Mouse (Mus musculus): ENCODE data around the gene Sucla2.
"Not testable (repeated sequence)": the region's sequence is repeated elsewhere in the genome, so short reads cannot be mapped to it uniquely, and the experiment has no call there.

DNA sequence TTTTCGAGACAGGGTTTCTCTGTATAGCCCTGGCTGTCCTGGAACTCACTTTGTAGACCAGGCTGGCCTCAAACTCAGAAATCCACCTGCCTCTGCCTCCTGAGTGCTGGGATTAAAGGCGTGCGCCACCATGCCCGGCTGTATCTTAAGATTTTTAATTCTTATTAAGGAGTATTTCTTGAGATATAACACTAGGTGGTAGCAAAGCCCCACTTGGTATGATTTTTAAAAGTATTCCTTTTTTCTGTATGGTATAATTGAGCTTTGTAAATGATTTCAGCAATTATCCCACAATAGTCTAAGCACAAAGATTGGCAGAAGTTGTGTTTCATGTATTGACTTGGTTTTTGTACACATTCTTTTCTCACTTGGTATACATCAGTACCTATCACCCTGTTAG is 44.7 kb downstream of the Sucla2 start:
- TF ChIP-seq POLR2A (IDR thresholded peaks at IDR 0.05; ENCODE audit: borderline replicate concordance, control insufficient read depth, low read depth, low read length); CTCF (IDR thresholded peaks at IDR 0.05; ENCODE audit: control insufficient read depth, insufficient read depth, low read length): not testable (repeated sequence)
